In genomic region chr15:99590429-99591084, GRCm38 (mm10) we compare ENCODE assay signal across 8 mouse cellular contexts. TPM values are rescaled to one million over a fixed set of nuclear protein-coding genes. Genes with fewer than 3 reads are reported as not detected.
DNase-seq lines count a peak whose midpoint lies in the region; ATAC-seq and TF ChIP-seq lines count a peak whose summit lies in the region.

Gene Aqp5, plus strand, starts transcription at chr15:99590782.

- H3K9me3 ChIP-seq in forebrain, embryonic 13.5 days (replicated peaks): no peaks in the 10 kb centered on the region
- H3K9me3 ChIP-seq in limb, embryonic 13.5 days: no peaks in the 10 kb centered on the region
- no peaks in the 10 kb centered on the region for H3K9me3 ChIP-seq in neural tube, embryonic 13.5 days

- 3% methylated on average over 79 of the region's 83 CpGs for WGBS in liver, adult 2 months
- WGBS in forebrain, embryonic 13.5 days: 2% methylated on average over 55 of the region's 83 CpGs
- WGBS in limb, embryonic 13.5 days: 2% methylated on average over 68 of the region's 83 CpGs
- WGBS in neural tube, embryonic 13.5 days: under 1% methylated on average over 51 of the region's 83 CpGs

- no peaks in the 10 kb centered on the region for H3K36me3 ChIP-seq in liver, adult 2 months (ENCODE audit: control insufficient read depth, insufficient read depth, low read length)
- no peaks in the 10 kb centered on the region for H3K36me3 ChIP-seq in forebrain, embryonic 13.5 days (ENCODE audit: poor library complexity, severe bottlenecking)
- H3K36me3 ChIP-seq in limb, embryonic 13.5 days: no peaks in the 10 kb centered on the region
- no peaks in the 10 kb centered on the region for H3K36me3 ChIP-seq in neural tube, embryonic 13.5 days

- H3K4me1 ChIP-seq in liver, adult 2 months (ENCODE audit: control insufficient read depth, insufficient read depth, low read length): no peaks in the 10 kb centered on the region
- peaks cover 5% of the 10 kb centered on the region for H3K4me1 ChIP-seq in forebrain, embryonic 13.5 days
- peaks cover 12% of the 10 kb centered on the region; the same call in 1 of the 2 replicates for H3K4me1 ChIP-seq in limb, embryonic 13.5 days
- peaks cover 10% of the 10 kb centered on the region for H3K4me1 ChIP-seq in neural tube, embryonic 13.5 days (replicated peaks)

- peak within 1 kb of the TSS; percentile 64 for H3K4me2 ChIP-seq in forebrain, embryonic 13.5 days
- peak within 1 kb of the TSS; percentile 72 for H3K4me2 ChIP-seq in limb, embryonic 13.5 days (replicated peaks)
- peak within 1 kb of the TSS; percentile 63 for H3K4me2 ChIP-seq in neural tube, embryonic 13.5 days

- no peaks in the 10 kb centered on the region for H3K79me2 ChIP-seq in liver, adult 2 months (ENCODE audit: control insufficient read depth, insufficient read depth, low read length)

- H3K27me3 ChIP-seq in liver, adult 2 months (ENCODE audit: control insufficient read depth, insufficient read depth, low read length): peaks cover 12% of the 10 kb centered on the region; the same call in 1 of the 2 replicates
- peaks cover 100% of the 10 kb centered on the region for H3K27me3 ChIP-seq in forebrain, embryonic 13.5 days
- peaks cover 100% of the 10 kb centered on the region for H3K27me3 ChIP-seq in limb, embryonic 13.5 days
- peaks cover 100% of the 10 kb centered on the region for H3K27me3 ChIP-seq in neural tube, embryonic 13.5 days

- no peak within 1 kb of the TSS for H3K27ac ChIP-seq in liver, adult 2 months (replicated peaks; ENCODE audit: insufficient read depth, low read depth, low read length)
- no peak within 1 kb of the TSS for H3K27ac ChIP-seq in forebrain, embryonic 13.5 days
- no peak within 1 kb of the TSS for H3K27ac ChIP-seq in limb, embryonic 13.5 days
- no peak within 1 kb of the TSS for H3K27ac ChIP-seq in neural tube, embryonic 13.5 days (replicated peaks)

- DNase-seq in liver, adult 2 months (ENCODE audit: extremely low read depth, low read depth, low spot score): no peak
- DNase-seq in liver: no peak
- no peak for DNase-seq in left cerebral cortex, adult 18-20 months (ENCODE audit: low spot score in 2 of 2)
- DNase-seq in left cerebral cortex, postnatal 14 days (ENCODE audit: low spot score in 2 of 2): no peak

- TF ChIP-seq CTCF in liver, adult 2 months (IDR thresholded peaks at IDR 0.05; ENCODE audit: low read depth, low read length): no peak

- H3K9ac ChIP-seq in liver, adult 2 months (ENCODE audit: low read depth, low read length): no peak within 1 kb of the TSS
- peak within 1 kb of the TSS; percentile 45 for H3K9ac ChIP-seq in forebrain, embryonic 13.5 days
- H3K9ac ChIP-seq in limb, embryonic 13.5 days: peak within 1 kb of the TSS; percentile 27
- peak within 1 kb of the TSS; percentile 64 for H3K9ac ChIP-seq in neural tube, embryonic 13.5 days

- no peak for TF ChIP-seq POLR2A in liver, adult 2 months (IDR thresholded peaks at IDR 0.05; ENCODE audit: extremely low read depth, insufficient read depth, low read length)

- intact Hi-C loops in left cerebral cortex, postnatal 14 days (cut with DNase I): loop anchor here (5.0 kb wide), 1 partner anchor 93 kb away; no protein-coding TSS in a partner anchor

- peak; percentile 48; the same call in 1 of the 2 replicates for ATAC-seq in forebrain, embryonic 13.5 days
- ATAC-seq in limb, embryonic 13.5 days (ENCODE audit: low FRiP score, low read depth): peak; percentile 84
- ATAC-seq in neural tube, embryonic 13.5 days (ENCODE audit: low read depth): peak; percentile 77; the same call in 1 of the 2 replicates
- ATAC-seq in megakaryocyte progenitor cell, adult 5-6 weeks (replicated peaks; ENCODE audit: poor library complexity): no peak

- H3K4me3 ChIP-seq in liver, adult 2 months (ENCODE audit: insufficient read depth, low read depth, low read length): peak within 1 kb of the TSS; percentile 17; the same call in 1 of the 2 replicates
- H3K4me3 ChIP-seq in forebrain, embryonic 13.5 days: peak within 1 kb of the TSS; percentile 43
- peak within 1 kb of the TSS; percentile 47 for H3K4me3 ChIP-seq in limb, embryonic 13.5 days
- H3K4me3 ChIP-seq in neural tube, embryonic 13.5 days: peak within 1 kb of the TSS; percentile 43

RNA-seq across cellular contexts. Expression of gene Aqp5, which starts in this region (rescaled TPM):
- total RNA-seq in liver, adult 2 months (2014; rRNA removed): 0.46 TPM in 1 of 2 replicates, not detected in the other
- polyA plus RNA-seq in liver, adult 2 months (2012; rRNA removed): not detected in 2 replicates
- polyA plus RNA-seq in forebrain, embryonic 13.5 days (2015; fragmentation: Nextera tagmentation; extraction: Ambion mirVana): 0.14 and 0.25 TPM in 2 replicates
- polyA plus RNA-seq in limb, embryonic 13.5 days (2015; fragmentation: Nextera tagmentation; extraction: Ambion mirVana): 0.27 and 0.61 TPM in 2 replicates
- polyA plus RNA-seq in neural tube, embryonic 13.5 days (2015; fragmentation: Nextera tagmentation; extraction: Ambion mirVana): 1.9 and 2.3 TPM in 2 replicates
- under 1 TPM in 1 of 2 experiments, not detected in 1; 0.30 TPM for total RNA-seq in left cerebral cortex, adult 18-20 months (2021)
- not detected in 2 replicates for total RNA-seq in megakaryocyte progenitor cell, adult 5-6 weeks (2015)
- total RNA-seq in megakaryocyte progenitor cell, adult 5-6 weeks (2017): not detected in 2 replicates
- total RNA-seq in left cerebral cortex, postnatal 14 days (2021): 1 to 10 TPM in 1 of 2 experiments, under 1 TPM in 1; 0.93 to 1.4 TPM

Comparison
In these comparisons a context has a peak if more than half of its experiments do, and no peak if none do; other contexts are left out.
1. Peak in ATAC-seq, H3K4me3 ChIP-seq, H3K9ac ChIP-seq and H3K4me2 ChIP-seq in forebrain, embryonic 13.5 days; RNA of the gene not detected or under 1 TPM.
2. Peak in ATAC-seq, H3K4me3 ChIP-seq, H3K9ac ChIP-seq and H3K4me2 ChIP-seq in limb, embryonic 13.5 days; RNA of the gene not detected or under 1 TPM.